Mouse (Mus musculus) left cerebral cortex, postnatal 25 days (tissue): ENCODE data around the gene Cpeb2. TPM values are rescaled to one million over a fixed set of nuclear protein-coding genes. Genes with fewer than 3 reads are reported as not detected.
A peak's percentile ranks its signal among the peaks of the same experiment; 100 is the strongest.

Experiments used
- DNase-seq, 2 experiments: peaks; one replicate each; pipeline ENCODE4 v3.0.0; 2022; ENCODE audit warnings: low spot score in 2 of 2, mixed read lengths in 1 of 2
- intact Hi-C: fragments of 180-260 bp; cut with DNase I; formaldehyde crosslinking; loops from one replicate; pipeline ENCODE4 v1.15.1; 2025
- total RNA-seq, 2 experiments: library from RNA; stranded (reverse); gene quantifications; 2 replicates each; pipeline ENCODE4 v1.2.3; 2021

Cpeb2 gene
- total RNA-seq, 2 experiments from 2014 or later, result 56.2 to 57.5 TPM

DNA sequence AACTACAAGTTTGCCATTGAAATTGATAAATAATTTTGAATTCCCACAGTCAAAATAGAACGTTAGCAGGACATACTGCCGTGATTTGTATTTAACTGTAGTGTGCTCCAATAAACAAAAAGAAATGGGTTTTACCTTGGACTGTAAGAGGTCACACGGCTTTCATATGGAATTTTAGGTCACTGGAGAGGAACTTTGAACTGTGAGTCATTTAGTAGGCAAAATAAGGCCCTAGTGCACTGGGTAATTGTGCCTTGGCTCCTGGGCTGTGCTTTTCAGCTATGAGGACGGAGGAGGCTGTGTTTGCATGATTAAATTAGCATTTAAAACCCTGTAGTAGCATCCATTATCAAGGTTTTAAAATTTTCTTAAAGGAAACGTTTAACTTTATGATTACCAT, 3.0 kb downstream of the Cpeb2 start:
- intact Hi-C loops, result loop anchor here (10.0 kb wide), 2 partner anchors 821 to 1061 kb away; no protein-coding TSS in a partner anchor
- DNase-seq, result no peak

DNA sequence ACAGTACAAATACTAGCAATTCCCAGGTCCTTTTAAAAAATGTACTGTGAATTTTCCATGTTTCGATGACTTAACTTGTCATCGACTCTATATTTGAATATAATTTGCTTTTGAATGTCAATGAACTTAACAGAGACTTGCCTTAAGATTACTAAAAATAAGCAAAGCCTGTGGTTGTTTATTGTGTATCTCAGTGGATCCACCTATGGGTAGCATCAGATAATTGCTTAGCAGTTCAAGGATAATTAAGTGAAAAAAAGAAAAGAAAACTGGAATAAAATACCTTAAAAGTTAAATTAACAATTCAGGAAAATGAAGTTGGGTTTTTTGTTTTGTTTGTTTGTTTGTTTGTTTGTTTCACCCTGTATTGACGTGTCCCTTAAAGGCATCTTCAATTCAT, 3.5 kb downstream of the Cpeb2 start:
- intact Hi-C loops, result loop anchor here (10.0 kb wide), 2 partner anchors 822 to 1062 kb away; no protein-coding TSS in a partner anchor

DNA sequence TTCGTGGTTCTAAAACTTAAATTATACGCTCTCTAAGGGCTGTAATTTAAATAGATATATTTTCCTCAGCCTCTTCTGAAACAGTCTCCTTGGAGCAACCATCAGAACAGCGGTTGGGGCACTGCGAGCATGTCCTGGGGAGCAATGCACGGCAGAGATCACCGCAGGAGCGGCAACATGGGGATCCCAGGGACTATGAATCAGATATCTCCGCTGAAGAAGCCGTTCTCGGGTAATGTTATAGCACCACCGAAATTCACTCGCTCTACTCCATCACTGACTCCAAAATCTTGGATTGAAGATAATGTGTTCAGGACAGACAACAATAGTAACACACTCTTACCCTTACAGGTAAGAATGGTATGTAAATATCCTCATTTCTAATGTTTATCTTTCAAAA, 4.3 kb downstream of the Cpeb2 start:
- no peak for DNase-seq
- intact Hi-C loops, result loop anchor here (10.0 kb wide), 2 partner anchors 822 to 1062 kb away; no protein-coding TSS in a partner anchor

More for the DNA sequence above, 3.5 kb downstream of the Cpeb2 start:
- no peak for DNase-seq

DNA sequence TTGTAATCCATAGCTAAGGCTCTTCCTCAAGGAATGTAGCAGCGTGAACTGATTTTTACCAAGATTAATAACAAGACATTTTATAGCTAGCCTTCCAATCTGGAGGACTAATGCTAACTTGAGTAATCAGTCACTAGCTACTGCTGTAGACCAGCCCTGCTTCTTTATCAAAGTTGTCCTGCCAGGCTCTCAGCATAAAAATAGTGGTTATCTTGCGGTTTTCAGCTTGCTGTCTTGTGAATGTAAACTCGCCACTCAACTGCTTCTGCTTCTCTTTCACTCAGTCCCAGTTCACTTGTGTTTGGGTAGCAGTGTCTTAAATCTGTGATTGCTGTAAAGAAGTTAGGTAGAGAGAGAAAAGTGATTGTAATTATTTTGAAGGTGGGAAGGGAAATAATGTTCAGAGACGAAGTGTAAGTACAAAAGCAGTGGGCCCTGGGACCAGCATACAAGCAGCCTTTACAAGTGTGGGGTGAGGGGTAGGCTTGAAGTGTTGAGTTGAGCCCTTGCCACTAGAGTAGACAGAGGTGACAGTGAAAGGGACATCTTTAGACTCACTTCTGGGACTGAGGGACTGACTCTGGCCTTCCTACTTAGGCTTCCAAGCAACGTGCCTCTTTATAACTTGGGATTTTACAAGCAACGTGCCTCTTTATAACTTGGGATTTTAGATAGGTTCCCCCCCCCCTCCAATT, 6.3 kb downstream of the Cpeb2 start:
- intact Hi-C loops, result loop anchor here (10.0 kb wide), 2 partner anchors 824 to 1064 kb away; no protein-coding TSS in a partner anchor
- DNase-seq, result no peak

DNA sequence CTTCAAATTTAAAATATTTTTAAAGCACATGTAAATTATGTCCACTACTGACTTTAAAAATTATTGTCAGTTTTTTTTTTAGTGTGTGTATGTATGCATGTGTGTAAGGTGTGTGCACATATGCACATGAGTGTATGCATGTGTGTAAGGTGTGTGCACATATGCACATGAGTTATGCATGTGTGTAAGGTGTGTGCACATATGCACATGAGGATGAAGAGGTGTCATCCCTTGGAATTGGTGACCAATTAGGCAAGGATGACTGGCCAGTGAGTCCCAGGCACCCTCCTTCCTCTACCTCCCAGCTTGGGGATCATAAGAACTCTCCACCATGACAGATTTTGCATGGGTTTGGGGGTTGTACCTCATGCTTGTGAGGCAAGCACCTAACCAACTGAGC, 7.8 kb downstream of the Cpeb2 start:
- intact Hi-C loops, result loop anchor here (5.0 kb wide), 1 partner anchor 1353 kb away; no protein-coding TSS in a partner anchor
- no peak for DNase-seq

DNA sequence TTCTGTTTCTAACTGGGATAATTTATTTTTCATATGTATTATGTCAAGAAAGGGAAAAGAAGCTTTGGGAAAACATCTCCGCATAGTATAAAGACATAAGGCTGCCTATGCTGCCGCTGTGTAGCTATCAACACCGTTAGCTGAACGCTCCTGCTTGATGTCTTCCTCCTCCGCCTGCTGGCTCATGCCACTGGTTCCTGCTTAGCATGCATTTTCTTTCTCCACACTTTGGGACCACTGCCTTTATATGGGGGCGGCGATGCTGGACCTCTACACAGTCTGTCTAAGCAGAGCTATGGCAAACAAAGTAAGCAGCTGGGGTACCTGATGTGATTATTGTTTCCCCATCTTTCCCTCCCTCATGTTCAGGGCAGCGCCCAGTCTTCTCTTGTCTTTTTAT, 13.3 kb downstream of the Cpeb2 start:
- no peak for DNase-seq
- intact Hi-C loops, result loop anchor here (5.0 kb wide), 1 partner anchor 111 kb away; no protein-coding TSS in a partner anchor

DNA sequence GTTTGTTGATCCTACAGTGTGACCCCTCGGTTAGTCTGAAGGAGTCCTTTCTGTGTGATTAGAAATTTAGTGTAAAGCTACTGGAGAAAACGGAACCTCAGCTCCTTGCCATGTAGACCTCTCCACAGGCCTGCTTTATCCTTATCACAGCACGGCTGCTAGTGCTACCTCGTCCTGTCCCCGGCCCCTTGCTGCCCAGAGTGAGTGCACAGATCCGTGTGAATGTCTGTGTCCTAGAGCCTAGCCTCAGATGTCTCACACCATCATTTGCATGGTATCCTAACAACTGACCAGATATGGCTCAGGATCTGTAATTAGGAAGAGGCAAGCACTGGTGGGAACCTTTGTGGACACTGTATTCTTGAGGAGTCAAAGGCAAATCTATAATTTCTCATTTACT, 14.0 kb downstream of the Cpeb2 start:
- intact Hi-C loops, result loop anchor here (5.0 kb wide), 1 partner anchor 110 kb away; no protein-coding TSS in a partner anchor
- no peak for DNase-seq

DNA sequence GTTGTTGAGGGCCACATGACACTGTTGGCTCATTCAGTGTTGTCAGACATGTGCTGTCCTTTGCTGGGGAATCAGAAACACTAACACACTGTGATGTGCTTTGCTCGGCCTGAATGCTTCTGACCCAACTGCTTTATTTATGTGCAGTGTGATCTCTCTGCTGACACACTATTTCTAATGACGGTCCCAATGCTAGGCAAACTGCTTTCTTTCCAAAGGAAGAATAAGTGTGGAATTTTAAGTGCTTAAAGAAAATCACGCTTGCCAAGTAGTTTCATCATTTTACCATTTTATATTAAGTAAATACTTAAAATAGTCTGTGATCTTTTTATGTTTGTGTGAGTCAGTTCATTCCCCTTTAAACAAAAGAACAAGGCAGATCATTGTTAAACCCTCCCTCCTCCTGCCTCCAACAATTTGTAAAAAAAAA, 15.0 kb downstream of the Cpeb2 start:
- intact Hi-C loops, result loop anchor here (5.0 kb wide), 1 partner anchor 109 kb away; no protein-coding TSS in a partner anchor
- DNase-seq, result peak; percentile 23 to 31

DNA sequence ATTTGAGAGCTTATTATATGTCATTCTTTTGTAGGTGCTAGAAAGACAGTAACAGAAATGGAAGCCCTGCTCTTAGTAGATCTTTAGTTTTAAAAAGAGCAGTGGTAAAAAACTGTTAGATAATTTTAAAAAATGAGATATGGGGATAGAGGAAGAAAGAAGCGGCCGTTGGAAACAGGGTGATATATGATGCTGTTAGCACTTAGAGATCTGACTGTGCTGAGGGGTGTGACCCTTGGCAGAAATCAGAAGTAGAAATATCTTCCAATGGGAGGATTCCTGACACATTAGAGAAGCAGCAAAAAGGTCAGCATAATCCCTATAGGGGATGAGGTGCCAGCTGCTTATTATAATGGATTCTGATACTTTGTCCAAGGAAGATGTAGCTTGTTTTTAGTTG, 24.5 kb downstream of the Cpeb2 start:
- intact Hi-C loops, result no loop called here
- no peak for DNase-seq

DNA sequence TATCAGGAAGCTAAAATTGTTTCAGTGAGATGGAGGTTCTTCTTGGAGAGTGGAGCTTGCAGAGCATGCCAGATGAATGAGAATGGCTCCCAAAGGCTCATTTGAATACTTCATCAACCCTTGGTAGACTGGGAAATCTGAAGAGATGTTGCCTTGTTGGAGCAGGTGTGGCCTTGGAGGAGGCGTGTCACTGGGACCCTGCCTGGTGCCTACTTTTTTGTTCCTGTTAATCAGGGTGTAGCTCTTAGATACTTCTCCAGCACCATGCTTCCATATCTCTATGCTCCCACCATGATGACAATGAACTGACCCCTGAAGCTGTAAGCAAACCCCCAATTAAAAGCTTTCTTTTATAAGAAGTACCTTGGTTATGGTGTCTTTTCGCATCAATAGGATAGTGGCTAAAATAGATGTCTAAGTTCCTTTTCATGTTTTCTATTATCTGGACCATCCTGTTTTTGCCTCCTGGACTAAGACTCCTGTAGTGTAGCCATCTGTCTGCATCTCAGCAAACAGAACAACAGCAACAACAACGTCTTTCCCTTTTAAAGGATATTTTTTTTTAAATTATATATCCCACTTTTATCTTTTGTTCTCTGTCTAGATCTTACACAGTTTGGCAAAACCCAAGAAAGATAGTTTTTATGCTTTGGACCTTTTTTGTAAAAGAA, 25.6 kb downstream of the Cpeb2 start:
- no peak for DNase-seq
- intact Hi-C loops, result no loop called here

DNA sequence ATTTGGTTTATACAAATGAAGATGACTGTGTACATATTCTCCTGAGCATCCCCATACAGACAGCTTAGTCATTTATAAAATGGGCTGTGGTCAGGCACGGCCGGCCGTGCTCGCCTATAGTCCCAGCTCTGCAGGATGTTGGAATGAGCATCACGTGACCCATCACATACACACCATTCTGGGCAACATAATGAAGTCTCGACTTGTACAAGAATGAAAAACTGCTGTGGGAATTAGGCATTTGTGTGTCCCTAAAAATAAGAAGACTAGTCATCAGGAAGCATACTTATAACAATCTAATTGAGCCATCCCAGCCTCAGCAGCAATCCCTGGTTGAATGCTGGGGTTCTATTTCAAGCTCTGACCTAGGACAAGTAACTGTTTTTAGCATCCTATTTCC, 28.8 kb downstream of the Cpeb2 start:
- intact Hi-C loops, result no loop called here

DNA sequence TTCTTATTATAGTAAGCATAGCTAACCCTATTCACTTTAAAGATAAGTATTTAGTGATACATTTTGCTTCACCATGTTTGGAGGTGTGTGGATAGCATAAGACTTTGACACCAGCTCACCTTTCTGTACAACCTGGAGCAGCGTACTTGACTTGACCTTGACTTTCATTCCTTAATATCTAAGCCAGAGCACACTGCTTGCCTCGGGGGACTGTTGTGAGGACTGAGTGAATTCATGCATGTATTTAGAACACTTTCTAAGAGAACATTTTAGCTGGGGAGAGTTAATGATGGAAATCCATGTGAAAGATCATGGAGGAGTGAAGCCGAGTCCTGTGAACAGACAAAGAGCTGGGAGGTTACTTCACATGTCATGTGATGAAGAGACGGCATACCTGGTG, 31.0 kb downstream of the Cpeb2 start:
- intact Hi-C loops, result no loop called here
- no peak for DNase-seq

More for the DNA sequence above, 28.8 kb downstream of the Cpeb2 start:
- no peak for DNase-seq

DNA sequence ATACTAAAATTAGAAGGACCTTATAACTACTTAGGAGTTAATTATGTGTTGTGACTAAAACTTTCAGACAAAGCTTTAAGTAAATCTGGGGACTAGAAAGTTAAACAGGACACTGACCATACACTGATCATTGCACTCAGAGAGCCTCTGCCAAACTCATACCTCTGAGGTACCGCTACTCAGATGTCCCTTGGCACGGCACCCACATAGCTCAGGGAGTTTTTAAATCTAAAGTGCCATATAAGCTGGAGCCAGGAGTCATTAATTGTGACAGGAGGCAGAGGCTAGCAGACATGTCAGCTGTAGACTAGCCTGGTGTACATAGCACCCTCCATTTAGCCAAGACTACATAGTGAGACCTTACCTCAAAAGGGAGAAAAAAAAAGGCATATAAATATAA, 31.7 kb downstream of the Cpeb2 start:
- intact Hi-C loops, result no loop called here
- DNase-seq, result no peak

DNA sequence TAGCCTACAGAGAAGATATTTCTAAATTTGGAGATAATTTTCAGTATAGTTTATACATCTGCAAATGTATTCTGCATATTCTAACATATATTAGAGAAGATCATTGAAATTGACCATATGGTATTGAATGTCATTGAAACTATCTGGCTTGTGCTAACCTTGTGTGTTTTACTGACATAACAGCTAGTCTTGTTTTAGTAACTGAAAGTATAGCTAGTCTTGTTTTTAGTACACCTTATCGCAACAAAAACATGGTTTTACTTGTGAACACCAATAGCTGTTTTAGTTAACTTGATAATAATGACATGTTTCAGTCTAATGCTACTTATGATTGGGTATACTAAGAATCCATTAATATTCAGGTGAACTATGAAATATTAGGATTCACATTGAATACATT, 45.0 kb downstream of the Cpeb2 start:
- no peak for DNase-seq
- intact Hi-C loops, result loop anchor here (5.0 kb wide), 1 partner anchor 414 kb away; no protein-coding TSS in a partner anchor

DNA sequence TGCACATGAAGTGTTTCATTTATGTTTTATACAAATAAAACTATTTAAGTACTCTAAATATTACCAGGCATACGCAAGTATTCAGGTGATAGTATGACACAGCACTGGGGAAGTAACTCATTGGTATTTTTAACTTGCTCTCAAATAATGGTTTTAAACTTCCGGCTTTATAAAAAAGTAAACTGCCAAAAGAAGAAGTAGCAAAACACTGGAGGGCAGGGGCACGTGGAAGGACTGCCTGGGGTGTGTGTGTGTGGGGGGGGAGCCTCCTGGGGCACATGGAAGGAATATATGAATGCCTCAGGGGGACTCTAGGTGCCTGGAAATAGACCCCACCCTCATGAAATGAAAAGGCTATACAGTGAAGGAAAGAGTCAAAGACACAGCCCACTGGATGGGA, 46.8 kb downstream of the Cpeb2 start:
- intact Hi-C loops, result loop anchor here (5.0 kb wide), 1 partner anchor 413 kb away; no protein-coding TSS in a partner anchor
- DNase-seq, result no peak

DNA sequence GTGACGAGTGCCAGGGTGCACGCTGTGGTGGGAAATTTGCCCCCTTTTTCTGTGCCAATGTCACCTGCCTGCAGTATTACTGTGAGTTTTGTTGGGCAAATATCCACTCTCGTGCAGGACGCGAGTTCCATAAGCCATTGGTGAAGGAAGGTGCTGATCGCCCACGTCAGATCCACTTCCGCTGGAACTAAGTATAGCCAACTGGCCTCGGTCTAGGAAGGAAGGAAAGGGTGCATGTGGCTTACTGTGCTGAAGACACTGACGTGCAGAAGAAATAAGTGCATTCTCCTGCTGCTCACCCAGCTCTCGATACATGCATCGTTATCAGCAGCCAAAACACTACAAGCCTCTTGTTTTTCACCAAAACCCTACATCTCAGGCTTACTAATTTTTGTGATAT, 52.8 kb downstream of the Cpeb2 start:
- DNase-seq, result peak; percentile 20 to 62
- intact Hi-C loops, result no loop called here

DNA sequence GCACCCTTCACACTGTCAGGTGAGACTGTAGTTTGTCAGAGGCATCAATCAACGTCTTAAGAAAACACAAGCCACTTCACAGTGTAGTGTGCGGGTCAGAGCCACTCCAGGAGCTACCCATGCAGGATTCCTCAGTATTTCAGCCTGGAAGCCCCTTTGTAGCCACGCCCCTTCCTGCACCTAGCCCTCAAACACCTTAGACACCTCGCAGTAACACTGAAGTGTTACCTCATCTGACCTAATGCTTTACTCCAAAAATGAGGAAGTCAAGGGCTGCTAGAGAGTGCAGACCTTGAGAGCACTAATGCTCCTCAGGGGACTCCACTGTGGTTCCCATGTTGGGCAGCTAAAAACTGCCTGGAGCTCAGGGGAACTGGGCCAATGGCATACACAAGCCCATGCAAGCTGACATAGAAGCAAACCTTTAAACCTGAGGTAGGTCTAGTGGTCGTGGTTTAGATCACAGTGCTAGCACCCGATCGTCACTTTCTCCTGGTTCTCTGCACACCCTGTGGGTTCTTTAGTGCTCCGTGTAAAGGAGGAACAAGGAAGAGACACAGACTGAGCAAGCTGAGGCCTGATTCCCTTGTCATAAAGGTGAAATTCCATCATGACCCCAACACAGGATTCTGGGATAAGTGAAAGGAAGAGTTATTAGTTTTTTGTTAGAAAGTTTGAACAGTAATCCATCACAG, 56.9 kb downstream of the Cpeb2 start:
- no peak for DNase-seq
- intact Hi-C loops, result loop anchor here (5.0 kb wide), 1 partner anchor 62 kb away; no protein-coding TSS in a partner anchor

DNA sequence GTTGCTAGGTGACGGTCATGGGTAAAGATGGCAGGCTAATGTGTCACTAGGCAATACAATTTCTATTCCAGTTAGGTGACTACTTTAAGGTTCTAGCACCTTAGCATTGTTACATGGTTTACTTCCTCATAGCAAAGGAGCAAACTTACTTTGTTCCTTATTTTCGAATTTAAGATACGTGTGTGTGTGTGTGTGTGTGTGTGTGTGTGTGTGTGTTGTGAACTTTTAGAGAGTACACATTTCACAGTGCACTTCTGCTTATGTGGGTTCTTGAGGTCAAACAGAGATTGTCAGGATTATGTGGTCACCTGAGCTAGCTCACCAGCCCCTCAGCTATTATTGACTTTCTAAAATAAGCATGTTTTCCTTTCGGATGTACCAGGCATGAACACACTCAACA, 60.2 kb downstream of the Cpeb2 start:
- intact Hi-C loops, result loop anchor here (5.0 kb wide), 1 partner anchor 59 kb away; no protein-coding TSS in a partner anchor
- no peak for DNase-seq

DNA sequence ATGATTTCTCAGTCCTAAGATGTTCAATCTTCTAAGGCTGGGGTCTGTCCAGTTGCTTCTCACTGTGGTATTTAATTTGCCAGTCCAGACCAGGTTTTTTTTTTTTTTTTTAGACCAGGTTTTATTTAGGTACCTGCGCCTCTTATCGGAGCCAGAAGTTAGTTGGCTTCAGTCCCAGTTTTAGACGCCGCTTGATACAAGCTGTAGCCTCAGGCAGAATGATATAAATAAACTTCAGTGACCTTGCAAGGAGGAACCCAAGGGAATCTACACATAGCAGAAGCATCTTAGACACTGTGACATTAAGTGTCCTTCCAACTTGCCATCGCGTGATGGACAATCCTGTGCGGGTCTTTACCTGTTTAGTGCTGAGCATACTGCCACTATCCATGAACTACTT, 64.5 kb downstream of the Cpeb2 start:
- intact Hi-C loops, result no loop called here

DNA sequence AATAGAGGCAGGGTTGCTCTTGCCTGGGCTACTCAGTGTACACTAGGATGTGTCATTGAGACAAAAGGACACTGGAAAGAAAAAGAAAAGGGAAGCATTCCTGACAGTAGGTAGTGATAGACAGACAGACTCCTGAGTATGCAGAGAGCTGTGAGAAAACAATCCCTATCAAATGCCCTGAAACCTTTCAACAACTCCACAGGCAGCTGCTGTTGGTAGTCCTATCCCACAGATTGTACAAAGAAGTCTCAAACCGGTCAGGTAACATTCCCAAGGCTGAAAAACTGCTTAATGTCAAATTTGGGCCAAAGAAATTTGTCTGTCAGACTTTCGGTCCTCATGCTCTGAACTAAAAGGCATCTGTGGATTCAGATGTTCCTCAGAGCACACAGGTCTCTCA, 66.0 kb downstream of the Cpeb2 start:
- DNase-seq, result no peak
- intact Hi-C loops, result no loop called here

More for the DNA sequence above, 64.5 kb downstream of the Cpeb2 start:
- no peak for DNase-seq
